Mouse (Mus musculus) embryonic fibroblast, embryonic 13.5 days (primary cell): ENCODE data around the gene 0610037L13Rik. TPM values are rescaled to one million over a fixed set of nuclear protein-coding genes. Genes with fewer than 3 reads are reported as not detected.

Experiments used
- H3K27ac ChIP-seq: 2 replicates; pipeline ENCODE4 v1.5.1; 2012; ENCODE audit warnings: low read length, control low read depth, inconsistent platforms; ENCODE audit not compliant: insufficient read depth
- H3K4me1 ChIP-seq: 2 replicates; pipeline ENCODE4 v1.6.1; 2011; ENCODE audit warnings: low read length; ENCODE audit not compliant: control insufficient read depth, insufficient read depth
- H3K4me3 ChIP-seq: 2 replicates; pipeline ENCODE4 v1.5.1; 2011; ENCODE audit warnings: mild to moderate bottlenecking, control low read depth, low read length; ENCODE audit not compliant: insufficient read depth
- CTCF ChIP-seq: IDR thresholded peaks from 2 replicates; pipeline ENCODE4 v1.5.1; 2011; ENCODE audit warnings: mild to moderate bottlenecking, control low read depth, low read length, moderate library complexity, borderline replicate concordance; ENCODE audit not compliant: insufficient read depth
- POLR2A ChIP-seq: IDR thresholded peaks from 2 replicates; pipeline ENCODE4 v1.6.1; 2011; ENCODE audit warnings: low read depth, mild to moderate bottlenecking, control low read depth, low read length, moderate library complexity
- polyA plus RNA-seq: library from polyadenylated mRNA; stranded (reverse); fragments of >200 nt; gene quantifications from 2 replicates; pipeline ENCODE4 v1.2.4, GENCODE M21; 2011; ENCODE audit warnings: low read depth; ENCODE audit not compliant: missing spikeins, insufficient read length

0610037L13Rik gene
- polyA plus RNA-seq, result 58.2 and 67.6 TPM in 2 replicates

- Histone ChIP-seq H3K27ac (peak within 1 kb of the TSS; percentile 79), H3K4me1 (0 out of 2 replicates have a peak, but pooled peaks cover 2% of the 10 kb centered on the region), H3K4me3 (peak within 1 kb of the TSS; percentile 54)
- TF ChIP-seq CTCF, result no peak
- TF ChIP-seq POLR2A, result peak; percentile 83
Observed at GRCm38 (mm10) chr4:107889731-107890432, at the start of gene 0610037L13Rik. Gene 0610037L13Rik (plus strand): TSS chr4:107889813.

DNA sequence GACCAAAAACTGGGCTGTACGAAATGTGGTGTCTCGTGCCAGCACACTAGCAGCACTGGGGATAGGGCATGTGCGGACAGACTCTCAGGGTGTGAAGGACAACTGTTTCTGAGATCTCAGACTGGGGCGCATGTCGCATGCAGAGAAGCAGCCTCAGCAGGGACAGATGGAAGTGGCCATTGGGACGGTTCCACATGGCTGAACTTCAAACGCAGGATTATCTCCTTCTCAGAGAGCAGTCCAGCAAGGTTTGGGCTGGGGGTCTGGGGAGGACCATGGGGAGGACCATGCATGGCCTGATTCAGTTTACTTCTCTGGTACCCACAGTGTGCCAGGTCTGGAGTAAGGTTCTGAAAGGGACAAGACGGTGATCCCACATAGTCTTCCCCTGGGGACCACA, 45.9 kb upstream of the 0610037L13Rik start:
- Histone ChIP-seq H3K4me3 (no peak overlapping the region), H3K4me1 (no peaks in the 10 kb centered on the region), H3K27ac (no peak overlapping the region)
- TF ChIP-seq POLR2A (no peak), CTCF (no peak)

- Histone ChIP-seq H3K4me3 (no peak overlapping the region), H3K4me1 (no peaks in the 10 kb centered on the region), H3K27ac (no peak overlapping the region)
- TF ChIP-seq POLR2A (no peak), CTCF (peak; percentile 57)
Observed at GRCm38 (mm10) chr4:107844971-107845370, 44.6 kb upstream of the 0610037L13Rik start.

- H3K4me3 ChIP-seq, result no peak overlapping the region
- H3K4me1 ChIP-seq, result no peaks in the 10 kb centered on the region
- no peak overlapping the region for H3K27ac ChIP-seq
- TF ChIP-seq POLR2A (no peak), CTCF (no peak)
Observed at GRCm38 (mm10) chr4:107846795-107847194, 42.8 kb upstream of the 0610037L13Rik start.

GRCm38 (mm10) chr4:107848546-107848945, 41.1 kb upstream of the 0610037L13Rik start:
- Histone ChIP-seq H3K27ac (no peak overlapping the region), H3K4me3 (no peak overlapping the region), H3K4me1 (no peaks in the 10 kb centered on the region)
- TF ChIP-seq POLR2A (no peak), CTCF (no peak)

GRCm38 (mm10) chr4:107849621-107850020, 40.0 kb upstream of the 0610037L13Rik start:
- no peak for TF ChIP-seq CTCF
- no peak for TF ChIP-seq POLR2A
- Histone ChIP-seq H3K27ac (no peak overlapping the region), H3K4me3 (no peak overlapping the region), H3K4me1 (no peaks in the 10 kb centered on the region)

- Histone ChIP-seq H3K4me3 (no peak overlapping the region), H3K4me1 (no peaks in the 10 kb centered on the region), H3K27ac (no peak overlapping the region)
- TF ChIP-seq POLR2A (no peak), CTCF (no peak)
Observed at GRCm38 (mm10) chr4:107850091-107850490, 39.5 kb upstream of the 0610037L13Rik start.

DNA sequence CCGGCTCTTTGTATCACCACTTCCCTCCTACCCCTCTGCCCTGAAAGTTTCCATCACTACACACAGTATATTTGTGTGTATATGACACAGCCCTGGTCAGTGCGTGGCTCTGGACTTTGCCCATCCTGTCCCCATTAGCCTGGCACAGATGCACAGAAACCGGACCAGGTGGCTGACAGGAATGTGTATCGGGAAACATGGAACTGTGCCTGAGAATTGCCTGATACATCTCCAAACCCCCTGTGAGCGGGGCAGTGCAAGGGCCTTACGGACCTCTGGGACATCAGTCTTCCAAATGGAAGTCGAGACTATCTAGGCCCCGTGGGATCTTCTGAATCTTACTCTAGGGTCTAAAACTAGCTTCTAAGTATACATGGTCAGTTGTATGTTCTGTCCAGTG, 36.3 kb upstream of the 0610037L13Rik start:
- Histone ChIP-seq H3K4me3 (no peak overlapping the region), H3K4me1 (no peaks in the 10 kb centered on the region), H3K27ac (no peak overlapping the region)
- TF ChIP-seq POLR2A, result no peak
- no peak for TF ChIP-seq CTCF

DNA sequence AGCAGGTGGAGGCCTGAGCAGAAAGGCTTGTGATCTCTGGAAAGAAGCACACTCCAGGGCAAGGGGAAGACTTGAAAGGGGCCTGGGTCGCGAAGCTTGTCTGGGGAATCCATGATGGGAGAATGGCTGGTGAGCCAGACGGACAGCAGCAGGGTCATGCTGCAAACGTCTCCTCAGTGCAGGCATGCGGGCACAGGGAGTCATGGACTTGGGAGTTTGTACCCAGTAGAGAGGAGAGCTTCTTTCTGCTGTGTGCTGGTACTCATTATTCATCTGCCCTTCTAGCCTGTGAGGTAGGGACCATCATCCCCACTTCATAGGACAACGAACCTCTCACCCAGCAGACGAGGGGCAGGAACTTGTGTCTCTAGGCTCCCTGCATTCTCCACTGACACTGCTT, 35.8 kb upstream of the 0610037L13Rik start:
- Histone ChIP-seq H3K4me1 (no peaks in the 10 kb centered on the region), H3K27ac (no peak overlapping the region)
- TF ChIP-seq CTCF, result no peak
- no peak for TF ChIP-seq POLR2A

GRCm38 (mm10) chr4:107856958-107857686, 32.5 kb upstream of the 0610037L13Rik start:
- Histone ChIP-seq H3K4me3 (no peak overlapping the region), H3K27ac (no peak overlapping the region), H3K4me1 (no peaks in the 10 kb centered on the region)
- TF ChIP-seq POLR2A, result no peak
- TF ChIP-seq CTCF, result no peak

More for the DNA sequence above, 35.8 kb upstream of the 0610037L13Rik start:
- H3K4me3 ChIP-seq, result no peak overlapping the region
